Mouse (Mus musculus) thymus, postnatal 4 days (tissue): ENCODE results near the gene Rhoh.

Source experiments
- DNase-seq: peaks from one replicate; pipeline ENCODE4 v3.0.0; 2021

The Rhoh gene

DNA sequence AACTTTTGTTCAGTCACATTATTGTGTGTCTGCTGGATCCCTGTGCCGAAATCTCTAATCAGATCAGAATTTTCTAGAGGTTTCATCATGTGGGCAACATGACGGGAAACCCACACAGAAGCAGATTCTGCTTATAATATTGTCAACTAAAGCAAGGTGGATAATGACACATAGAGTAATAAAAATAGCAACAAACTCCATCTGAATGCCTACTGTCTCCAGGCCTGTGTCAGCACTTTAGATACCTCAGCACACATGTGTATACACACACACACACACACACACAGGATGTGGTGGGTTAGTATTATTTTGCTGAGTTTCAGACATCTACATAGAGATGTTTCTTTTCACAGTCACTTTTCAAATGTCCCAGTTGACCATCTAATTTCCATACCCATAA lies 36.7 kb downstream of the Rhoh start:
- no peak for DNase-seq

DNA sequence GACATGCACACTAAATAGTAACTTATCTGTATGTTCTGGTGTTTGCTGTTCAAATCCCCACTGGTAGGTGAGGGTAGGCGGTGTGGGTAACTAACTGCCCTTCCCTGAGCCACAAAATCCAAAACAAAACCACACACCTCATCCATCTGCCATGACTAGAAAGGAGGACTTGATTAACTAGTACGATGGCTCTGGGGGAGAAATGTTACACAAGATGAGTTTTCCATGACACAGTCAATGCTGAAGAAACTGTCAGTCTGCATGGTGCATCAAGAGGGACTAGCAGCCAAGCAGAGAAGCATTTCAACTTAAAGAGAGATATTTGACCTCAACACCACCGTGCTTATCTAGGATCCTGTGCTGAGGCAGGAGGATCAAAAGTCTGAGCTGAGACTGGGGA lies 37.7 kb downstream of the Rhoh start:
- DNase-seq, result no peak

DNA sequence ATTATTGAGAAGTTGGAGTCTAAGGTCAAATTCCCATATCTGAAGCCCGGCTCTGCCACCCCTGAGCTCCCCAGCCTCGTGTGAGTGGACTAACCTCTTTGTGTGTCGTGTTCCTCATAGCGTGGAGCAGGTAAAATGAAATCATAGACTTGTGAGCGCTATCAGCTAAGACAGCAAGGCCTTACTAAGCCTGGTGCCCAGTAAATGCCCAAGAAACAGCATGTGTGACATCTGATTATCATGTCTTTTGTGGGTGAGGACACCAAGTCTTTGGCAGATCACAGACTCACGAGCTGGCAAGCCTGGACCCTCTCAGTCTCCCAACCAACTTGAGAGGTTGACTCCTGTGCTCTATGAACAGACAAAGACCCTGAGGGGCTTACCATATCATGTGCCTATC lies 39.1 kb downstream of the Rhoh start:
- no peak for DNase-seq

DNA sequence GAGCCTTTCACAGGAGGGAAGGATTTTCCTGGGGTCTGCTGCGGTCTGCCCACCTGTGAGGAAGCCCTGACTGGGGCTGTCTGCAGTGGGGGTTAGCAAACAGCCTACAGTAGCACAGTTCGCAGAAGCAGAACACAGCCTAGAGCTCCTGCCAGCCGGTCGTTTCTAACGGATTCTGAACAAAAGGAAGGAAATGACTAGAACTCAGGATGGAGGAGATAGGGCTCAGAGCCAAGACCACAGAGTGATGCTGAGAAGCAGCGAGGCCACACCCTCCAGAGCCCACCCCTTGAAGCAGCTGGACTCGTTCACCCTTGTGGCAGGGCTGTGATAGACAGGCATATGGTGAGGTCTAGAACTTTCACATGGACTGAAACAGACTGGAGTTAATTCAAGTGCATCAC lies 39.9 kb downstream of the Rhoh start:
- peak; percentile 76 for DNase-seq

DNA sequence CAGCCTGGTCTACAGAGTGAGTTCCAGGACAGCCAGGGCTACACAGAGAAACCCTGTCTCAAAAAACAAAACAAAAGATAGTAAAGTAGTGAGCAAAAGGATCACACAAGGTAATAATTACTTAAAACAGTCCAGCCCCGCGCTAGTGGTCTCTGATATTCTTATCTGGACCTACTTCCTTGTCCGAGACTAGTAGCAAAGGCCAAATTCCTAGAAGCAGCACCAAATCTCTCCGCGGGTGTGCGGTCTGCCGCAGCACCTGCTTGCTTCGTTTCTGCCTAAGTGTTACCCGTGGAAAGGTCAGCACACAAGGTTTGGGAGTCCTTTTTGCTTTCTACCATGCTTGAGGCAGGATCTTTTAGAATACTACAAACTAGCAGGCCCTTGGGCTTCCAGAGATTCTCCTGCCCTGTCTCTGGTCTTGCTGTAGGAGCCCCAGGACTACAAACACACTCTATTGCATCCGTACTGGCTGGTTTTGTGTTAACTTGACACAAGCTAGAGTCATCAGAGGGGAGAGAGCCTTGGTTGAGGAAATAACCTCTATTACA lies 40.9 kb downstream of the Rhoh start:
- peak; percentile 46 for DNase-seq

DNA sequence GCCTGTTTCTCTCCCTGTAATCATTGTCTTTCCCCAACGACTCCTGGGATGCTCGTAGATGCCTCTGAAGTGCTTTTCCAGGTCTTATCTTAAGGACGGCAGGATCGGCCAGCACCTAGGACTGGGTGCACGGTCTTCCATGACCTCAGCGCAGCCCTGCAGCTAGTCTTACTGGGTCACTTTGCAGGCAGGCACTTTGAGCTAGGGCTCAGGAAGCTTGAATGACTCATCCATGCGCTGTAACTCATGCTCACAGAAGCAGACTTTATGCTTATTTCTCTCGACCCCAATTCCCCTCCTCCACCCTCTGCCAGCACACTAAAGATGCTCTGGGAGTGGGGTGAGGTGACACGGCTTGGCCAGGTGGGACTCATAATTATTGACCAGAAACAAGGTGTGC lies 41.8 kb downstream of the Rhoh start:
- DNase-seq, result no peak

DNA sequence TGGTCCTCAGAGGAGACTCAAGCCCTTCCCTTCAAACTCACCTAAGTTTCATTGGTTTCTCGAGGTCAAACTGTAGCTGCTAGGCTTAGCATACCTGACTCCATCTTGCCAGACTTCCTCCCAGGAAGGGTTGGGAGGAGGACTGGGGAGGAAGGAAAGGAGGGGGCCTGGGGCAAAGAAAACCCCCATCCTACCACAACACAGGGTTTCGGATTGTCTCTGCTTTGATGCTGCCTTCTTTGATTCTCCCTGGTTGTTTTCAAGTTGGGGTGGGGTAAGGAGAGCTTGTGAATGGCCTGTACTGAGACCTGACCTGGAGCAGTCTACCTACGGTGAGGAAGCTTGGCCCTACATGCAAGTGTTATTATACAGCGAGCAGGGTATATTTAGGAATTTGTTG lies 43.5 kb downstream of the Rhoh start:
- DNase-seq, result peak; percentile 38

DNA sequence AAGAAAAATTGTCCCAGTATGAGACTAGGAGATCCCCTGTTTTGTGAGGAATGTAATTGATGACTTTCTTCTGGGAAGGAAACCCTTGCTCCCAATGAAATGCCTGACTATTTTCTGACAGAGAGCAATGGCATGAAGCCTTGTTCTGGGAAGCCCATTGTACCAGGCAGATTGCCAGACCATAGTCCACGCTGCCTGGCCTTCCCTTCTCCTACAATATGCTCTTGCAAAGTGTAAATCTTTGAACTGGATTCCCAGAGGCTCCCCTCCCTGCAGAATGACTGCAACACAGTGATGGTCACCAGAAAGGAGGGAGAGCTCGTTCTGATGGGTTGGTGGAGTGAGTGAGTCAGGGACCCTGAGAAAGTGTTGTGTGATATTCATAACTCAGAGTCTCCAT lies 47.7 kb downstream of the Rhoh start:
- no peak for DNase-seq

DNA sequence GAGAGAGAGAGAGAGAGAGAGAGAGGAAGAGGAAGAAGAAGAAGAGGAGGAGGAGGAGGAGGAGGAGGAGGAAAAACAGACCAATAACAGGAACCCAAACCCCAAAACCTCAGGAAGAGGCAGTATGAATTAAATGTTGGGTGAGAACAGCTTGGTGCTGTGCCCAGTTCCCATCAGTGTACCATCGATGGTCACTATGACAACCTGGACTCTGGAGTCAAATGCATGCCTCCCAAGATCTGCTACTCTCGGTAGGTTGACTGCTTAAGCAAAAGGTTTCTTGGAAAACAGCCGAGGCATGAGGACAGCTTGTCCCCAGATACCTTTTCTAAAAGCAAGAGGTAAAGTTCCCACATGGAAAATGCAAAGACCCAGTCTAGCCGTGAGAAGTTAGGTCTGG lies 48.3 kb downstream of the Rhoh start:
- no peak for DNase-seq

DNA sequence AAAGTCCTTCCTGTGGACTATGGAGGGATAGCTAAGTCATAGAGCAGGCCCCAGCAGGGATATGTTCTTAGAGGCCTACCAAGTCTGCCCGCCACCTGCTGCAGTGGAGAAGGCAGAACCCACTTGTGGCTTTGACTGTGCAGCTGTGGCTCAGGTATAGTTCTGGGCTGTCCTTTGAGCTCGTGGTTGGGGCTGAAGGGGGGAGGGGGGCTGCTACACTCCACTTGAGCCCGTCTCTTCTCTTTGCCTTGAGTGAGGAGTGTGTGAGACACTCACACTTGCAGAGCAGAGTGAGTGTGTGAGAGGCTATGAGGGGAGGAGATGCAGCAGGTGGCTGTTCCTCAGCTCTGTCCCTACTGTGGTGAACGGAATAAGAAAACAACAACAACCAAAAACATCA lies 49.4 kb downstream of the Rhoh start:
- peak; percentile 83 for DNase-seq

DNA sequence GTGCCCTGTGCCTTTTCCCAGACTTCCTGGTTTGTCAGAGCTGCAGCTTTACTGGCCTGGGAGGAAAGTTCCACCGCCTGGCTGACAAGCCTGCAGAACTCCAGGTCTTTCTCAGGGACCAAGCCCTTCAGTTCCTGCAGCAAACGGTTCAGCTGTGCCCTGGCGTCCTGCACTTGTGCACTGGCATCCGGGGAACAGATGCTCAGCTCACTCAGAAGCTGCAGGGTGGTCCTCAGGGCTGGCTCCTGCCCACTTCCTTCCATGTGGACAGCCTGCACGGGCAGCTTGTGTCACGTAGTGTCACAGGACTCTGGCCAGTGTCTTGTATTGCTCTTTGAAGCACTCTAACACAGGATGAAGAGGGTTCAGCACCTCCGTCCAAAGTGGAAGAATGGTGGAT lies 50.7 kb downstream of the Rhoh start:
- DNase-seq, result peak; percentile 76

DNA sequence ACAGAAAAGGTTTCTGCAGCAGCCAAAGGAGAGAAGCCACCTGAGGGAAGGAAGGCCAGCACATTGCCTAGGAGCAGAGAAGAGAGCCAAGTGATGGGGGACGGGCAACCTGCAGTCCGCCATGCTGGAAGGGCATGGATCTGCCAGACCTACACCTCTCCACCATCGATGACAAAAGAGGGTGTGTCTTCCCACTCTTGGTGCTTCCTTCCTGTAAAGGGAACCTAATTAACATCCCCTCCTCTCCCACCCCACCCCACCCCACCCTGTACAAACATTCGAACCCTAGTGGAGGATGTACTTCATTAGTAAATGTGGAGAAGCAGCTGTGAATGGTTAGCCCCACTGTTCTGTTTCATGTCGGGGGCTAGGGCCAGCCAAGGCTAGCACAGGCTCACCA lies 51.2 kb downstream of the Rhoh start:
- peak; percentile 46 for DNase-seq

DNA sequence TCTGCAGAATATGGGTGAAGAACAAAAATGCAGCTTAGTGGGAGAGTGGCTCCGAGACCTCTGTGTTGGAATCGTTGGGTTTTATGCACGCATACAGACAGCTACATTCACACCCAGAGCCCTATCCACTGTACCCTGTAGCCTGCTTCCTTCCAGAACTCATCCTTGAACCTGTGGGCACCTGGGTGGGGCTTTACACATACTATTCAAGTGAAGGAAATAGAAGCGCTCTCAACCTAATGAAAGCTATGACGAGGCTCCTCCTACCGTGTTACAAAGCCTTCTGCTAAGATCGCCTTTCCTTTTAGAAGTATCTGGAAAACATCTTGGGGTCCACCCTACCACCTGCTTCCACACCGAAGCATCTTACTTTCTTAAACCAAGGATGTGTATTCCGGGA lies 52.1 kb downstream of the Rhoh start:
- DNase-seq, result no peak

DNA sequence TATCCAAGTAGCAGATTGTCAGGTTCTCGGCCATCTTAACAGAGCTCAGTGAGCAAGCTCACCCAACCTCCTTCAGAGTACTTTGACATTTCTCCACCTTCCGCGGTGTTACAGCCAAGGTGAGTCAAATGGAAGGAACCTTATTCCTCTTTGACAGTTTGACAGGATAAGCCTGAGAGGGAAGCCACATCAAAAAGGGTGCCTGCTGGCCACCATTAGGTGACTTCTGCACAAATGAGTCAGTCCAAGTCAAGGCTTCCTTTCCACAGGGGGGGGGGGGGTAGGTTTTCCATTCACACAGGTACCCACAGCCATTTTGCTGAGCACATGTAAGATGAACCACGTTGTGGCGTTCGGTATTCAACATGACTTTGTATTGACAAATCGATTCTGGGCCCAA lies 53.3 kb downstream of the Rhoh start:
- no peak for DNase-seq

DNA sequence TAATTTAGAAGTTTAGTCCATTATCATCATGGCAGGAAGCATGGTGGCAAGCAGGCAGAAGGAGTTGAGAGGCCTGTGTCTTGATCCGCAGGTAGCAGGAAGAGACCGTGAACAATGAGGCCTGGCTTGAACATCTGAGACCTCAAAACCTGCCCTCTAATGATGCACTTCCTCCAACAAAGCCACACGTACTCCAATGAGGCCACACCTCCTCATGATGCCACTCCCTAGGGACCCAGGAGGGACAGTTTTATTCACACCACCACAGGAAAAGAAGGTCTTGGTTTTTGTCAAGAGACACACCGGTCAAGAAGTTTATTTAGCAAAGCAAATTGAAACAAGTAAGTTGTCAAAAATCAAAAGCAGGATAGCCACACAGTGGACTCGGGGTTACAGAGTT lies 55.9 kb downstream of the Rhoh start:
- DNase-seq, result no peak

DNA sequence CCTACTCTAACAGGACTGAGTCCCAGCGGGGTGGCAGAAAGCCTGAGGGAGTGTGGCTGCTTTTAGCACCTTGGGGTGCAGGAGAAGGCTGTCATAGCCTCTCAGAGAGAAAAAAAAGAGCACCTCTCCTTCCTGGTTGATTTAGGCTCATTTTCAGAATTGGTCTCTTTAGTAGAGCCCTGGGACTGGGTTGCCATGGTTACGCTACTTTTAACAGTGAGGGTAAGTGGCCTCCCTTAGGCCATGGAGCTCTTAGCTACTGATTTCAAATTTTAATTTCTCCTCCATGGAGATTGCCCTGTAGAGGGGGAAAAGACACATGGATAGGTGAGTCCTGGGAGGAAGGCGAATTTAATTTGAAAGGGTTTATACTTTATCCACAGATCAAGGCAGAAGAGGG lies 57.6 kb downstream of the Rhoh start:
- DNase-seq, result no peak

DNA sequence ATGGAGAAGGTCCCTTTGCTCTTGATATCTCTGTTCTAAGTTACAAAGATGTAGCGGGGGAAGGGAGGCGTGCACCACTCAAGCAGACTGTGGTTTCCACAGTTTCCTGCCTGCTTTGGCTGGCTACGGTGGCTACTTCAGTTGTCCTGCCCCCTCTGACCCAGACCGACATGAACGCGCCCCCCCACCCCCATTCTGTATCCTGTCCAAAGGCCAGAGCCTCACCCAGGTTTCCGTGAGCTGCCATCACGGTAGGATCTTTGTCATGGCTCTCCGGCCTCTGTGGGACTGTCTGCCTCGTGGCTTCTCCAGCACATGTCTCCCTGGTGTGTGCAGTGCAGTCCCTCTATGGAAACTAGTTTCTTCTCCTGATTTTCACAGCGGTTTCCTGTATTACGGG lies 58.3 kb downstream of the Rhoh start:
- peak; percentile 67 for DNase-seq

DNA sequence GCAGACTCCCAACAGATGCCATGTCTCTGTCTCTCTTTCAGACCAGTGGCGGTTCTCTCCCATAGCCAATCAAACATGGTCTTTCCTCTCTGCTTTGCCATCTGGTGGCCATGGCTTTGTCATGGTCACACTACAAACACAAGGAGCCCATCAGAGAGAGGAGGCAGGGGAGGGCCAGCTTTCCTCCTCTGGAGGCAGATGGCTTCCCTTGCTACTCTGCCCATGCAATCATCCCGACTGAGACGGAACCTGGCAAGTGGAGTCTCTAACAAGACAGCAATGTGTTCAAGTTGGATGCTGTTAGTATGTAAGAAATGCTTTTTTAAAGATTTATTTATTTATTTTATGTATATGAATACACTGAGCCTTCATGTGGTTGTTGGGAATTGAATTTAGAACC lies 58.9 kb downstream of the Rhoh start:
- no peak for DNase-seq

DNA sequence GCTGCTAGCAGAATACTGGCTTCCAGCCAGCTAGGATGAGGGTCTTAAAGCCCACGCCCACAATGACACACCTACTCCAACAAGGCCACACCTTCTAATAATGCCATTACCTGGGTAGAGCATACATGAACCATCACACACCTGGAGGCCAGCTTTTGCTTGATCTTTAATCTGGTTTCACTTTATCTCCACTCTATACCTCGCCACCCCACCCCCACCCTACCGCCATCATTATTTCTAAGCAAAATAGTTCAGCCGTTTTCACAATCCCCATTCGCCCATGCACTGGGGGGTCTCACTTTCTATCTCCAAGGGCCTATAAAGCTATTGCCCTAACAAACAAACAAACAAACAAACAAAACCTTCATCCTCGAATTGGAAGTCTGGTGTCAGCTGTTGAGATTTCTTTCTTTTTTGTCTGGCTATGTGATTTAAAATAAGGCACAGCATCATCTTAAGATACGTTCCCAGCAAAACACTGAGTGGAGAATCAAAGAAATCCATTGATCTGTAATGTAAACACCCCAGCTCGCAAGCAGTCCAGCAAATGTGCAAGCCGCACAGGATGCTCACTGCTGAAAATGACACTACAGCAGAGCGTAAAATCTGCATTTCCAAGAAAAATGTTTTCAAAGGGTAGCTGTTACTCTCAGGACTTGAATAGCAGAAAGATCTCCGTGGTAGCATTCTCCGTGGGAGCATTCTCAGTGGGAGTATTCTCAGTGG lies 59.9 kb downstream of the Rhoh start:
- DNase-seq, result no peak

DNA sequence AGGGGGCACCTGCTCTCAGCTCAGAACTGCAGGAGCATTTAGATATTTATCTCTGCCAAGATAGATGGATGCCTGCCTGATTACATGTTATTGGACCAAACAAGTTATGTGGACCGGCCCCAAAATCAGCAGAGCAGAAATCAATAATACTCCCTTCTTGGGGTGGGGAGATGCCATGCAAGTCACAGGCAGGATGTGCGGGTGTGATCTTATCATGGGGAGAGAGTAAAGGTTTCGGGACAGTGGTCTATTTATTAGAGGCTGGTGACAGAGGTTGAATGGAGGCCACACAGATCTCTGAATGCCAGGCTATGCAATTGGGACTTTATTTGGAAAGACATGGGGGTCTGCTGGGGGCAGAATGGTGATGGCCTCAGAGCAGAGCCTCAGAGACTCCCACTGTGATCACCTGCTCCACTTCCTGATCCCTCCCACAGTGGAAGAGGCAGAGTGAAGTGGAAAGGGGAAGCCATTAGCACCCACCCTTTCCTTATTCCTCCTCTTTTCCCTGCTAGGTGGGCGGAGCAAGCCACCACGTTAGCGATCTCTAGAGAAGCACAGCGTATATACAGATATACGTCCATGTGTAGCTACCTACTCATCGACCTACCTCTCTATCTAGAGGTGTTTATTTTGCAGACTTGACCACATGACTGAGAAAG lies 60.6 kb downstream of the Rhoh start:
- DNase-seq, result no peak

DNA sequence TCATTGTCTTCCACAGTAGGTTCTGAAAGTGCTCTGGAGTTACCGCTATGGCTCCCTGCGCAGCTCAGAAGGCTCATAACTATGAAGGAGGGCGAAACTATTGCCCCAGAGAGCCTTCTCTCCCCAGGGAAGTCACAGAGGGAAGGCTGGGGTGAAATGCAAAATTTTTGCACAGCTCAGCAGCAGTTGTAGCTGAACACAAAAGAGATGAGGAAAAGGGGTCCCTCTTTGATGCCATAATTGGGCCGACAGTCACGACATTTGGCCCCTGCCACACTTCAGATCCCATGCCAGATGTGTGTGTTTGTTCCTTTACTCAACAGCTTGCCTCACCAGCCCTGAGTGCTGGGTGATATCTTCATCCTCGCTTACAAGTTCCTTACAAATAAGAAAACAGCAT lies 65.7 kb downstream of the Rhoh start:
- peak; percentile 63 for DNase-seq

DNA sequence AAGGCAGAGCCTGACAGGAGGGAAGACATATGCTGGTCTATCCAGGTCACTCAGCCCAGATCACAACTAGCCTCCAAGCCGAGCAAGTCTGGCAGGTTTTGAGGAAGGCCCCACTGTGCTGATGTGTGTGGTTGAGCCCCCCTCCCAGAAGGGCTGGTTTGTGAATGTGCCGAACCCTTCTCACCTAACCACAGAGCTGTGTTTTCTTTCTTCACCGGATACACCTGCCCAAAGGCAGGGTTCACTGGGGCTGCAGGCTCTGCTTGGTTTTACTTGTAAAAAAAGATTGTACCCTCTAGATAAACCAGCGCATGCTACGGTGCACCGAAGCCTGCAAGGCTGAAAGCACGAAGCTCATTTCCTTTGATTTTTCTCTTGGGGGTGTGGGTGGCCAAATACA lies 68.1 kb downstream of the Rhoh start:
- peak; percentile 78 for DNase-seq

DNA sequence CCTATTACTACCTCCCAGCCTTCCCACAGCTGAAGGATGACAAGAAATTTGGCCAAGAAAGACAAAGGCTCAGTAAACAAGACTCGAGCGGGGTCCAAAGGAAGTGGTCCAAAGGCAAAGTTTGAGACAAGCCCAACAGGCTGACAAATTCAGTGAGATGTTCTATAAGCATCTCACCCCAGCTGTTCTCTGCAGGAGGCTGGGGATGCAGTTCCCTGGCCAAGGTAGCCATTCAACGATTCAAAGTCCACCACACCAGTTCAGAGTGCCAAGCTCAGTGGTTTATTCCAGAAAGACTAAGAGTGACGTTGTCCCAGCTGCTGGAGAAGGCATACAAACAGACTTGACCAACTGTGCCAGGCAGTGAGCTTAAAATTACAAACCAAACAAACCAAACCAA lies 69.2 kb downstream of the Rhoh start:
- DNase-seq, result peak; percentile 54

DNA sequence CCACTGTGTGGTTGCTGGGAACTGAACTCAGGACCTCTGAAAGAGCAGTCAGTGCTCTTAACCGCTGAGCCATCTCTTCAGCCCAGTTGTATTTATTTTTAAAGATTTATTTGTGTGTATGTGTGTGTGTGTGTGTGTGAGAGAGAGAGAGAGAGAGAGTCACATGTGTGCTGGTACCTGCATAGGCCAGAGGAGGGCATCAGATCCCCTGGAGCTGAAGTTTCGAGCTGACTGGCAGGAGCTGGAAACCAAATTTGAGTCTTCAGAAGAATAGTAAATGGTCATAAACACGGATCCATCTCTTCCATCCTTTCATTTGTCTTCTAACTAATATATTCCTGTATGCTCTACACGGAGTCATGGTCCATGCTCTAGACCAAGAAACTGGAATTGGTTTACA lies 72.2 kb downstream of the Rhoh start:
- DNase-seq, result no peak

DNA sequence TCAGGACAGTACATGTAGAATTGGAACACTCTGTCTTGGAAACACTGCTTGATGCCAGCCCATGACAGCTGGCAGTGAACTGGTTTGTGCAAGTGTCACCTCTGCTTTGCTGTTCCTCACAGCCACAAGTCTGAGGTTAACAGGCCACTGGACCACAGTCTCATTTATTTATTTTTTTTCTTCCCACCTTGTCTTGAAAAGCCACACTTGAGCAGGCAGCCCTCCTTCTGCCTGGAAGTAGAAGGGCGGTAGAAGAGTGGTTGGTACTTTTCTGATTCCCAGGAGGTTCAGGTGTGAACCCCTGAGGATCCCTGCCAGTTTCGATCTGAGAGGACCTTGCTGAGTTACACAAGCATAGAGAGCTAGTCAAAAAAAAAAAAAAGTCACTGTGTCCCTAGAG lies 72.8 kb downstream of the Rhoh start:
- DNase-seq, result no peak
